Mouse (Mus musculus): ENCODE results near the gene Gm8251. TPM values are rescaled to one million over a fixed set of nuclear protein-coding genes. Genes with fewer than 3 reads are reported as not detected.
"Not testable (repeated sequence)": the region's sequence is repeated elsewhere in the genome, so short reads cannot be mapped to it uniquely, and the experiment has no call there.

Gm8251 gene
- total RNA-seq (2015) = 0.04 and 0.05 TPM in 2 replicates
- total RNA-seq (2017) = 0.24 TPM in 1 of 2 replicates, not detected in the other

DNA sequence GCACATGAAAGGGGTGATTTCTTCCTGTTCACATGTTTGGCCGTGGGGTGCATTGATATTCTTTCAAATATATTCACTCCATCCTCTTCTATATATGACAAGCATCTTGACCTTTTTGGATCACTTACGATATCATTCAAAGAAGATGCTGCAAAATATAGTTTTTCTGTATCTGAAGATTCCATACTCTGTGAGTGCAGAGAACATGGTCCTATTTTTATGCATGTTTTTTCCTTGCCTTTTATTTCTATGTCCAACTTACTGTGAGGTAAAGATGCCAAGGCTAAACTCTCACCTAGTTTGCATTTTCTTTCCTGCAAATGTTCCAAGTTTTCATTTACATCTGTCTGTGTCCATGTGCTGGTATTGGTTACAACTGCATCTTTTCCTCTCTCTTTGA, at the start of gene Gm8251:
Gene Gm8251, minus strand, starts transcription at position 101 of the 400 bp plus-strand sequence.
- no peak for ATAC-seq (ENCODE audit: poor library complexity, severe bottlenecking)

GRCm38 (mm10) chr1:44102939-44103338, 41.2 kb upstream of the Gm8251 start:
- no peak for ATAC-seq (ENCODE audit: poor library complexity, severe bottlenecking)

GRCm38 (mm10) chr1:44102259-44102717, 40.6 kb upstream of the Gm8251 start, which contains the start of gene Tex30:
Gene Tex30 (minus strand): TSS chr1:44102441.
- ATAC-seq (ENCODE audit: poor library complexity, severe bottlenecking) = peak; percentile 94

DNA sequence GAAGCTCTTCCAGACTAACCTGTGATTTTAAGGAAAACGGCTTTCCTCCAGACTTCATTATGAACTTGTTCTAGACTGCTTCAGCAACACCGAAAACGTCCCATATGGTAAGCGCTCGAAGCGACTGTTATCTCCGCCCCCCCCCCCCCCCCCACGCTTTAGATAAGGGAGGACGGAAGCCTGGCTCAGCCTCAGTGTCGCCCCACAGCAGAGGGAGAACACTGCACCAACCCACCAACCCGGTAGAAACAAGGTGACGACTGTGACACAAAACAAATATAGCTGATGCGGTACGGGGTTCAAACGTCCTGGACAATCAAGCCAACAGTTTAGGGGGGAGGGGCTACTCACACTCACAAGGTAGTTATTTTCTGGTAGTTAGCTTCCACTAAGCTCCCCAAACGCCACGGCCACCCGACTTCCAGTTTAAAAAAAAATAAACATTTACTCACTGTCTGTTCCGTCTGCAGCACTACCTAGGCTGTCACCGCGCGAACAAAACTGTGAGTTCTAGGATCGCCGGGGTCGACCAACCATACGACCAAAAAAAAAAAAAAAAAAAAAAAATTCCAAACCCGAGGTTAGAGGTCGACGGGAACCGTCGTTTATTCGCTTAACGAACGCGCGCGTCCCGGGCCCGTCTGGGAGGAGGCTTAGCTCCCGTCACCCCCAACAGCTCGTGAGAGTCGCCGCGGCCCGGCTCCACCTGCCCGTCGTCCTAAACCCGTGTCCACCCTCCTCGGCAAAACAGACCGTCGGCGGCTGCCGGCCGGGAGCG, 39.9 kb upstream of the Gm8251 start:
- ATAC-seq (ENCODE audit: poor library complexity, severe bottlenecking) = peak; percentile 59

GRCm38 (mm10) chr1:44064625-44065024, 2.9 kb upstream of the Gm8251 start:
- peak; percentile 72 for ATAC-seq (ENCODE audit: poor library complexity, severe bottlenecking)

DNA sequence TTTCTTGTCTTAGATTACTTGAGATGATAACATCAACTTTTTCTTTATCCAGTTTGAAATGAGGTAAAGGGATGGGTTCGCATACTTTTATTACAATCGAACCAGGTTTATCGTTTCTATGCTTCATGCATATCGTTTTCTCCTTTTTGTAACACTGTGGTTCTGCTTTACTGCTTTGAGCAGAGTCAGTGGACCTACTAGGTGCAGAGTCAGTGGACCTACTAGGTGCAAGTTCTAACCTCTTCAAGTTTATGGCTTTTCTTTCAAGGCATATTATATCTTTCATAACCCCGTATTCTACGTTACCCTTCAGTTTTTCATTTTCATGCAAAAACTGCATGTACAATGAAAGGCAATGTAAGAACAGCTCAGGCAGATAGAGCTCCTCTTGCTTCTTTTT, 1.7 kb upstream of the Gm8251 start:
- ATAC-seq (ENCODE audit: poor library complexity, severe bottlenecking) = no peak

DNA sequence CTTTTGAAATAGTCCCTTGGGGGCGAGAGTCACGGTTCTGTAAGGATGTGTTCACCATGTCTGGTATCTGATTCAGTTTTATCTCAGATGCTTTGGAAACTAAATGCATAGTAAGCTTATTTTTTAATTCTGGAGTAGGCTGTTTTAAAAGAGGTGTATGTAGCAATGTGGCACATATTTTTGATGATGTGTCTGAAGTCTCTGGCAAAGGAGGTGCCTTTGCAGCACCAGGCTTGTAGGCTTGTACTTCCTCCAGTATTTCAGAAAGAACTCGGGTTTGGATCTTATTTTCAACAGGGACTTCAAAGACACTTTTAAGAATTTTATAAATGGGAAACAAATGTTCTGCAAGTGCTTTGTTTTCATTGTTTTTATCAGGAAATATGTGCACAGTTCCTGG, 3.9 kb downstream of the Gm8251 start:
- no peak for ATAC-seq (ENCODE audit: poor library complexity, severe bottlenecking)

DNA sequence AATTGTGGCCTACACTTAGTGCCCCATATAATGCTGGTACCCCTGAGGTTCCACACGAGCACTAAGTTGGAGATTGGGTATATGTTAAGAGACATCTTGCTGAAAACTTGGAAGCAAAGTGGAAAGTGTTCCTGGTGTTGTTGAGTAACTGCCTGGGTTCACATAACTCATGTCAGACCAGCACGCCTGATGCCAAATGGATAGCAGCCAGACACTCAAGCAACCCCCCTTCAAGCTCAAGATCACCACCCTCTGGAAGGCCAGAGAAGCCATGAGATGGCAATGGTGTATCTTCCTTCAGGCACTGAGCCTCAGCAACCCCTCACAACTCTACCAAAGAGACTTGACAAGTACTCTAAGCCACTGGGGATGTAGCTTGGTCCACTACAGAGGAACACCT, 15.2 kb downstream of the Gm8251 start:
- ATAC-seq (ENCODE audit: poor library complexity, severe bottlenecking) = no peak

DNA sequence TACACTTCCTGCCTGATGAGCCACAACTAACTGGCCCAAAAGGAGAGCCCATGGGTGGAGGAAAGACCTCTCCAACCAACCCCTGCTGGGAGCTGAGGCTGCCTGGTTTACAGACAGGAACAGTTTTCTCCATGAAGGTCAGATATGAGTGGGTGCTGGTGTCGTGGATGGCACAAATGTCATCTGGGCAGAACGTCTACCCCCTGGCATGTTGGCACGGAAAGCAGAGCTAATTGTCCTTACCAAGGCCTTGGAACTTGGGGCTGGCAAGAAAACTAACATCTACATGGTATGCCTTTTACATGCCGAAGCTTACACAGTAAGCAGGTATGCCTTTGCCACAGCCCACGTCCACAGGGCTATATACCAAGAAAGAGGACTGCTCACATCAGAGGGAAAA, 16.0 kb downstream of the Gm8251 start:
- not testable (repeated sequence) for ATAC-seq (ENCODE audit: poor library complexity, severe bottlenecking)

GRCm38 (mm10) chr1:44042555-44042915, 19.2 kb downstream of the Gm8251 start:
- peak; percentile 17; the same call in 1 of the 2 replicates for ATAC-seq (ENCODE audit: poor library complexity, severe bottlenecking)

GRCm38 (mm10) chr1:44041797-44042554, 19.8 kb downstream of the Gm8251 start:
- peak; percentile 85 for ATAC-seq (ENCODE audit: poor library complexity, severe bottlenecking)

DNA sequence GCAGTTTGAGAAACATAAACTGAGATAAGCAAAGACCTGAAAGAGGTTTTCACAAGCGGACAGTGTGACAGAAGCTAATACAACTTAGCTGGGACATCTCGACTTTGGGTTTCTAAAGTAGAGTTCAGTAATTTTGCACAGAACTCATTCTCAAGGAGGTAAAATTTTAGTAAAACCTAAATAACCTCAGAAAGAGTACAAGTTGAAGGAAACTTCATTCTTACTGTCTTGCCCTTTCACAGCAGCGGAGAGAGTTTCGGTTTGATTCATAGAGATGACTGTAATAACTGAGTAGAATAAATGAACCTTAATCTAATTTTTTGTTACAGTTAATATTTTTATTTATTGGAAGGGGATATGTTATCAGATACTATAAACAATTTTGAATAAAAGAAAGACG, 28.8 kb downstream of the Gm8251 start:
- ATAC-seq (ENCODE audit: poor library complexity, severe bottlenecking) = no peak

- no peak for ATAC-seq (ENCODE audit: poor library complexity, severe bottlenecking)
Observed at GRCm38 (mm10) chr1:44032213-44032612, 29.5 kb downstream of the Gm8251 start.

GRCm38 (mm10) chr1:44027651-44028050, 34.1 kb downstream of the Gm8251 start:
- no peak for ATAC-seq (ENCODE audit: poor library complexity, severe bottlenecking)

- ATAC-seq (ENCODE audit: poor library complexity, severe bottlenecking) = no peak
Observed at GRCm38 (mm10) chr1:44022656-44023055, 39.1 kb downstream of the Gm8251 start.

GRCm38 (mm10) chr1:44019934-44020333, 41.8 kb downstream of the Gm8251 start, which contains the start of gene Mettl21c:
Gene Mettl21c (minus strand): TSS chr1:44020034.
- ATAC-seq (ENCODE audit: poor library complexity, severe bottlenecking) = no peak

DNA sequence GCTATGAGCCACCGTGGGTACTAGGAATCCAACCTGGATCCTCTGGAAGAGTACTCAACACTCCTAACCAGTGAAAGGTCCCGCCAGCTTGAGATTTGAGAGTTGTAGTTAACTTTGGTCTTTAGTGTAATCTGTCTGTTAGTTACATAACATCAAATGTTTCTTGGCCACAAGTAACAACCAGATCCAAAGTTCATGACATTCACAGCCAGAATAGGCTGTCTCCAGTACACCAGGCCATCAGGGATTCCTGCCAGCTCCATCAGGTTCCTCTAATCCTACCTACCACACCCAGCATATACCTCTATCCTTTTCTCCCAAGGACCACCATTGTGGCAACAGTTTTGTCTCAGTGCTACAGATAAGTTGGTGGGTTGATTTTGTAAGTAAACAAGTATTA, 46.2 kb downstream of the Gm8251 start:
- ATAC-seq (ENCODE audit: poor library complexity, severe bottlenecking) = no peak

Other genes starting within 250 kb of the Gm8251 start
- 26.5 and 41.8 TPM in 2 replicates for gene Uxs1, start 234.1 kb downstream of the Gm8251 start, total RNA-seq (2015)
- 43.4 and 51.6 TPM in 2 replicates for gene Uxs1, start 234.1 kb downstream of the Gm8251 start, total RNA-seq (2017)
- gene Tpp2, start 128.3 kb downstream of the Gm8251 start, total RNA-seq (2015) = 69.7 and 80.3 TPM in 2 replicates
- gene Tpp2, start 128.3 kb downstream of the Gm8251 start, total RNA-seq (2017) = 77.1 and 84.2 TPM in 2 replicates
- not detected in 2 replicates for gene Mettl21c, start 41.9 kb downstream of the Gm8251 start, total RNA-seq (2015)
- gene Mettl21c, start 41.9 kb downstream of the Gm8251 start, total RNA-seq (2017) = not detected in 2 replicates
- gene Tex30, start 40.5 kb upstream of the Gm8251 start, total RNA-seq (2015) = 36.1 and 61.6 TPM in 2 replicates
- 29.3 TPM in 2 replicates for gene Tex30, start 40.5 kb upstream of the Gm8251 start, total RNA-seq (2017)
- gene Kdelc1, start 56.9 kb upstream of the Gm8251 start, total RNA-seq (2015) = 9.6 and 11.1 TPM in 2 replicates
- 5.4 and 9.9 TPM in 2 replicates for gene Kdelc1, start 56.9 kb upstream of the Gm8251 start, total RNA-seq (2017)
- gene Bivm, start 57.0 kb upstream of the Gm8251 start, total RNA-seq (2015) = 11.8 and 12.5 TPM in 2 replicates
- gene Bivm, start 57.0 kb upstream of the Gm8251 start, total RNA-seq (2017) = 4.4 and 8.7 TPM in 2 replicates
- 7.5 and 7.7 TPM in 2 replicates for gene Ercc5, start 85.8 kb upstream of the Gm8251 start, total RNA-seq (2015)
- 11.3 and 14.6 TPM in 2 replicates for gene Ercc5, start 85.8 kb upstream of the Gm8251 start, total RNA-seq (2017)
- not detected in 2 replicates for gene Mettl21e, start 157.0 kb upstream of the Gm8251 start, total RNA-seq (2015)
- gene Mettl21e, start 157.0 kb upstream of the Gm8251 start, total RNA-seq (2017) = not detected in 2 replicates

Data from megakaryocyte, adult 5-6 weeks (primary cell).